Mouse (Mus musculus): ENCODE measurements around the gene Gm9573. TPM values are rescaled to one million over a fixed set of nuclear protein-coding genes. Genes with fewer than 3 reads are reported as not detected.
A peak's percentile ranks its signal among the peaks of the same experiment; 100 is the strongest.

Gm9573 gene
- polyA plus RNA-seq (2017; shearing (Covaris generic)), result not detected

GRCm38 (mm10) chr17:35626537-35626936 lies at the start of gene Gm9573:
TSS of gene Gm9573 (minus strand) at chr17:35626637.
- ATAC-seq, result no peak

GRCm38 (mm10) chr17:35673416-35674035 lies 47.1 kb upstream of the Gm9573 start, which contains the start of gene Gtf2h4:
TSS of gene Gtf2h4 (minus strand) at chr17:35673739.
- peak; percentile 99 for ATAC-seq

GRCm38 (mm10) chr17:35672527-35672926 lies 46.1 kb upstream of the Gm9573 start:
- no peak for ATAC-seq

- ATAC-seq, result no peak
Measured at GRCm38 (mm10) chr17:35671846-35672245, 45.4 kb upstream of the Gm9573 start.

- no peak for ATAC-seq
Measured at GRCm38 (mm10) chr17:35669731-35670130, 43.3 kb upstream of the Gm9573 start.

GRCm38 (mm10) chr17:35667334-35668065 lies 41.1 kb upstream of the Gm9573 start, which contains the start of gene Vars2:
TSS of gene Vars2 (minus strand) at chr17:35667592.
- ATAC-seq, result peak; percentile 81

- peak; percentile 40 for ATAC-seq
Measured at GRCm38 (mm10) chr17:35666851-35667256, 40.4 kb upstream of the Gm9573 start.

GRCm38 (mm10) chr17:35665957-35666515 lies 39.6 kb upstream of the Gm9573 start:
- no peak for ATAC-seq

GRCm38 (mm10) chr17:35653086-35653485 lies 26.6 kb upstream of the Gm9573 start:
- ATAC-seq, result no peak

- no peak for ATAC-seq
Measured at GRCm38 (mm10) chr17:35649429-35649828, 23.0 kb upstream of the Gm9573 start.

- no peak for ATAC-seq
Measured at GRCm38 (mm10) chr17:35643609-35644236, 17.3 kb upstream of the Gm9573 start, which contains the start of gene Mucl3. TSS of gene Mucl3 (minus strand) at chr17:35643695.

- no peak for ATAC-seq
Measured at GRCm38 (mm10) chr17:35639352-35639751, 12.9 kb upstream of the Gm9573 start.

GRCm38 (mm10) chr17:35638475-35639190 lies 12.2 kb upstream of the Gm9573 start:
- peak; percentile 93 for ATAC-seq

GRCm38 (mm10) chr17:35636363-35636762 lies 9.9 kb upstream of the Gm9573 start:
- ATAC-seq, result no peak

GRCm38 (mm10) chr17:35635699-35636111 lies 9.3 kb upstream of the Gm9573 start:
- peak; percentile 55 for ATAC-seq

- ATAC-seq, result no peak
Measured at GRCm38 (mm10) chr17:35635202-35635601, 8.8 kb upstream of the Gm9573 start.

- ATAC-seq, result no peak
Measured at GRCm38 (mm10) chr17:35633992-35634391, 7.6 kb upstream of the Gm9573 start.

GRCm38 (mm10) chr17:35617127-35617526 lies 9.3 kb downstream of the Gm9573 start:
- ATAC-seq, result no peak

GRCm38 (mm10) chr17:35601736-35602354 lies 24.6 kb downstream of the Gm9573 start:
- ATAC-seq, result no peak

GRCm38 (mm10) chr17:35601249-35601648 lies 25.2 kb downstream of the Gm9573 start, which contains the start of gene Sfta2:
TSS of gene Sfta2 (plus strand) at chr17:35601549.
- ATAC-seq, result no peak

GRCm38 (mm10) chr17:35597399-35597798 lies 29.0 kb downstream of the Gm9573 start:
- no peak for ATAC-seq

- ATAC-seq, result no peak
Measured at GRCm38 (mm10) chr17:35594456-35594855, 32.0 kb downstream of the Gm9573 start.
